Mouse (Mus musculus) urinary bladder, postnatal 14 days (tissue): Measurements from ENCODE around the gene Olfr1036.
"Not testable (repeated sequence)": the region's sequence is repeated elsewhere in the genome, so short reads cannot be mapped to it uniquely, and the experiment has no call there.

Experiments used
- DNase-seq: peaks from one replicate; pipeline ENCODE4 v3.0.0; 2021; ENCODE audit warnings: low spot score

The Olfr1036 gene

DNA sequence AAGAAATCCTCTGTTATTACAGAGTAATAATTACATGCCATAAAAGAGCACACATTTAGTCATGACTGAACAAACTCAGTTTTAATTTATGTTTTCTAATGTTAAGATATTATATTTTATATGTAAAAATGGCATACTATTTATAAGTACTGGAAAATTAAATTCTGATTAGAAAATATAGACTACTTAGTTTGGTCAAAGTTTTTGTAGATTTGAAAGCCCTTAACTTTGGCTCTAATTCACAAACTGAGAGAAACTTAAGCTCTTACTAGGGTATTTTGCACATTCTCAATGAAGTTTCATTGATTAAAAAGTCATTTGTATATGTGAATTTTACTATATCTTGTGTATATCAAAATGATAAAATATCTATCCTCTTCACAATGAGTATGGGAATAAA, at the start of gene Olfr1036:
Gene Olfr1036 (plus strand): TSS at position 301 of the 400 bp plus-strand sequence.
- not testable (repeated sequence) for DNase-seq

DNA sequence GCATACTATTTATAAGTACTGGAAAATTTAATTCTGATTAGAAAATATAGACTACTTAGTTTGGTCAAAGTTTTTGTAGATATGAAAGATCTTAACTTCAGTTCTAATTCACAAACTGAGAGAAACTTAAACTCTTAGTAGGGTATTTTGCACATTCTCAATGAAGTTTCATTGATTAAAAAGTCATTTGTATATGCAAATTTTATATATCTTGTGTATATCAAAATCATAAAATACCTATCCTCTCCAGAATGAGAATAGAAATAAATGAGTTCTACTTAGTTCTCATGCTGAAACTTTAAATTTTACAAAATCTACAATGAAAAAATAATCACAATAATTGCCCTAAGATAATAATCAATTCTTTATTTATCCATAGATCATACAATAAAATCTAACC, 28.2 kb upstream of the Olfr1036 start, which contains the start of gene Olfr1034:
Gene Olfr1034 (plus strand): TSS at position 301 of the 400 bp plus-strand sequence.
- no peak for DNase-seq

DNA sequence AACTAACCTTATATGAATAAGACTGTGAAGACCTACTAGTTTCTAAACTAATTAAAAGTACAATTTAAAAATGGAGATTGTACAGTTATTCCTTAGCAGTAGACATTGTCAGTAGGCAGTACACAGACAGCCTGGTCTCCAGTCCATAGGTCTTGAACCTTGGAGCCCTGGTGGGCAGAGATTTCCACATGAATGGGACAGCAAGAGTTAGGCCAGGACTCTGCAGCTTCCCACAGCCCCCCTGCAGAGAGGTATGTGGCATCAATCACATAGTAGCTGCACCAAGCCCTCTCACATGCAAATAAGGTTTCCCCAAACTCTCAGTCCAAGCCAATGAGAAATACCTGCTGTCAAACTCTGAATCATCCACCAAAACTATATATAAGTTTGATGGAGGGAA, 23.0 kb upstream of the Olfr1036 start:
- DNase-seq = not testable (repeated sequence)

DNA sequence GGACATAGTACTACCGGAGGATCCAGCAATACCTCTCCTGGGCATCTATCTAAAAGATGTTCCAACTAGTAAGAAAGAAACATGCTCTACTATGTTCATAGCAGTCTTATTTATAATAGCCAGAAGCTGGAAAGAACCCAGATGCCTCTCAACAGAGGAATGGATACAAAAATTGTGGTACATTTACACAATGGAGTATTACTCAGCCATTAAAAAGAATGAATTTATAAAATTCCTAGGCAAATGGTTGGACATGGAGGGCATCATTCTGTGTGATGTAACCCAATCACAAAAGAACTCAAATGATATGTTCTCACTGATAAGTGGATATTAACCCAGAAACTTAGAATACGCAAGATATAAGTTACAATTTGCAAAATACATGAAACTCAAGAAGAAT, 10.0 kb upstream of the Olfr1036 start:
- DNase-seq = not testable (repeated sequence)

DNA sequence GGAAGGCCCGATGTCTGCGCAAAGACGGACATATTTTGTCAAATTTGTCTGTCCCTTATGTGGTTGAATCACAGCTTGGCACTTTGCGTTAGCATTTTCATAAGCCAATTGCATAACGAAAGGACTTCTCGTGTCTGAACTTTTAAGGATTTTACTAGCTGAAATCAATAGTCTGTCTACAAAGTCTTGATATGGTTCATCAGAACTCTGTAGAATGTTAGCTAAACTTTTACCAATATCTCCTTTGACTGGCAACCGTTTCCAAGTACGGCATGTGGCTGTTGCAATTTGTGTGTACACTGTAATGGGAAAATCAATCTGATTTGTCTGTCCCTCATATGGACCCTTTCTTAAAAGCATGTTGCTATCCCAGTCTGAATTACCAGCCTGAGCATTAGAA, 3.6 kb upstream of the Olfr1036 start:
- no peak for DNase-seq

DNA sequence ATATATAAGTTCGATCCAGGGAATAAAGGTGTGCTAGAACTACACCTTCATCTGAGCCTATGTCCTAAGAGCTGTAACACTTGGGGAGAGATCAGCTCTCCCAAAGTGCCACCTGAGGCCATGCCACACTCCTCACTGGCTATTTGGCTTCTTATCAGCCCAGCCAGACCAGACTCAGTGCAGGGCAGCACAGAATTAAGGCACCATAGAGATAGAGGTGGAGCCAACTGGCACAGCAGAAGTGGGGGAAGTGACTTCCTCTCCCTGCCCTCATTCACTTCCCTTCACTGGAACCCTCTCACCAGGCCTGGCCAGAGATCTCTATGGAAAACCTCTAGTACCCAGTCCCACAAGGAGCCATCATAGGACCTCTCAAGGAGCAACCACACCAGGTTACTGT, 6.7 kb downstream of the Olfr1036 start:
- not testable (repeated sequence) for DNase-seq

DNA sequence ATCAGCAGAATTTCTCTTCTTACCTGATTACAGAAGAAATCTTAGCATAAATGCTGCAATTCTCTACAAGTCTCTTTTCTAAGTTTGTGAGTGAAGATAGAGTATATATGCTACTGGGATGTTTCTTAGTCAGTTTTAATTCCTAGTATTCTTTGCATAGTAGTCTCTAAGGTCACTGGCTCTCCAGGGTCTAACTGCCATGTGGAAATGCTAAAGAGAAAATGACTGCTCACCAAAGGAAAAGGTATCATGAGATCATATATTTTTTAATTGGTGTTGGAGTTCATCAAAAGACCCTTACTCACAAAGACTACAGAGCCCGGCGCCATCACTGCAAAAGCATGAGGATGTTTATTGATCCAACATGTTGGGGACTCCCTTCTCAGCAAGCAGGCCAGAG, 13.5 kb downstream of the Olfr1036 start, which contains the start of gene Olfr1037:
Gene Olfr1037 (minus strand): TSS at position 101 of the 400 bp plus-strand sequence.
- no peak for DNase-seq
